Mouse (Mus musculus) brain, embryonic 14.5 days (tissue): ENCODE measurements at regions not wholly inside any gene's neighbourhood (a gene's known extent, or its start where the extent isn't known, plus 50 kb on each side); places are given as distances from the start of the nearest gene placed in this dataset.

Source experiments
- CTCF ChIP-seq: fragments of 200-500 bp; IDR thresholded peaks from 2 replicates; pipeline ENCODE4 v1.5.1; 2012; ENCODE audit warnings: inconsistent platforms, mild to moderate bottlenecking, moderate library complexity, borderline replicate concordance; ENCODE audit not compliant: insufficient read depth, insufficient read length; ENCODE audit errors: extremely low read depth
- POLR2A ChIP-seq: fragments of 200-500 bp; IDR thresholded peaks from 2 replicates; pipeline ENCODE4 v1.6.1; 2012; ENCODE audit warnings: mild to moderate bottlenecking, inconsistent platforms, borderline replicate concordance; ENCODE audit not compliant: poor library complexity, insufficient read depth, insufficient read length, severe bottlenecking; ENCODE audit errors: extremely low read depth

GRCm38 (mm10) chr9:41442418-41442817 lies 280.9 kb upstream of the Ubash3b start:
- TF ChIP-seq POLR2A: no peak
- TF ChIP-seq CTCF: no peak
